Mouse (Mus musculus) testis, postnatal 10 days (tissue): ENCODE data around the gene Ezh1.
"Not testable (repeated sequence)": the region's sequence is repeated elsewhere in the genome, so short reads cannot be mapped to it uniquely, and the experiment has no call there.

Experiments used
- DNase-seq: peaks from one replicate; pipeline ENCODE4 v3.0.0; 2021; ENCODE audit warnings: low spot score

Gene Ezh1

DNA sequence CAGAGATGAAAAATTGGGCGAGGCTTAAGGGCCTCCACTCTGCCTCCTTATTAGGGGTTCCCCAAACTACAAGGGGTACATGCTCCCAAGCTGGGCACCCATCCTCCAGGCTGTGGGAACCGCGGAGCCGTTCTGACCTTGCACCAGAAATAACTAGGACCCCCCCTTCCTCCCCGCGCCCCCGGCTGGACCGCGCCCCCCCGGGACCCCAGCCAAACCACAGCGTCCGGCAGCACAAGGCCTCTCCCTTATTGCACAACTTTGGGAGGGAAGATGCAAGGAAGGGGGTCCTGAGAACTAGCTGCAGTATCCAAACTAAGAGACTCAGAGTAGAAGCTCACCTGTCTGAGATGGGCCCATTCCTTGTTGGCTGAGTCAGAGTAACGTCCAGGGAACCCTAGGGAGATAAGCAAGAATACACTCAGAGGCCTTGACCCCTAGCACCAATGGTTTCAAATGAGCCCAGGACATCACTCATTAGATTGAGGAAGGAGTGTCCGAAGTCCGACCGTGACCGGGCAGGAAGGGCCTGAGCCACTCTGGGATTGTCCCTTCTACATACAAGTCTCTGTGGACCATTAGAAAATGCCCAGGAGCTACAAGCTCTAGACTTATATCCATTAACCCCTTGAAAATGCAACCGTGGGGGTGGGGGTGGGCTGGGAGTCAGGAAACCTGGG lies 57.8 kb downstream of the Ezh1 start:
- peak; percentile 77 for DNase-seq

DNA sequence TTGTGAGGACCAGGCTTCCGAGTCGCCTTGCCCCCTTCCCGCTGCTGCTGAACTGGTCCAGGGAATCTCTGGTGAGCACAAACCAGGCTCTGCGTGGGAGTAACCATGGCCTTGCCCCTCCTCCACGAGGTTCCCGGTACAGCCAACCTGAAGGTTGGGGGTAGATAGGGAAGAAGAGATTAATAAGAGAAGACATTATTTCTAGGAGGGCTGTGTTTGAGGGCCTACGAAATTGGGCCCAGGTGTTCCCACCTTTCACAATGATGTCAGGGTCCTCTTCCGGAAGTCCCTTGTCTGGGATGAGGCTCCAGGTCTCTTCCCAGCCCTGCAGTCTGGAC lies 58.3 kb downstream of the Ezh1 start:
- no peak for DNase-seq

DNA sequence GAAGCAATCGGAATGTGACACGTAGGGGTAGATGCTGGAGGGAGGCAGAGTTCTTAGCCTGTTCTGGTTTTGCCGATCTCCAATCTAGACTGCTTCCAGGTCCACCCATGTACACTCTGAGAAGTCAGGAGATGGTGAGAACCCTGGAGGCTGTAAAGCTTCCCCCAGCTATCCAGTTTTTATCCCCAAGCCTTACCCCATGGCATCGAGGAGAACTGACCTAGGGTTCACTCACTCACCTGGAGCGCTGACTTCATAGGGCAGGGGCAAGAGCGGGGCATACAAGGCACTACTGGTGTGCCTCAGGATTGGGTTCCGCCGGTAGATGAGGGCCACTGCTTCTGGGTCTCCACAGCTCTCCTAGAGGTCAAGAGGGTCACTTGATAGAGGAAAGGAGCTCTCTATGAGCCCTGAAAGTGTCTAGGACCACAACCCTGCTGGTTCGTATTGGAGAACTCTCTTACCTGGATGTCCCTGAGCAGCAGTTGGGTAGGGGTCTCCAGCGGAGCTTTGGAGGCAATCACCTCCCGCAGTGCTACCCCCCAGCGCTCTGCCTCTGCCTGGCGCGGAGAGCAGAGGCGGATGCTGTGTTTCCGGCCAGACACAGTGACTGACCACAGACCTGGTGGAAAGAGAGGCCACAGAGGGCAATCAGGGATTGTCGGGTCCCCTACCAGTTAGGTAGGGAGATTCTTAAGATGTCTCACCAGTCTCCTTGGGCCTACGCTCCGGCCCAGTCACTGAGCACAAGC lies 58.9 kb downstream of the Ezh1 start:
- DNase-seq: no peak

DNA sequence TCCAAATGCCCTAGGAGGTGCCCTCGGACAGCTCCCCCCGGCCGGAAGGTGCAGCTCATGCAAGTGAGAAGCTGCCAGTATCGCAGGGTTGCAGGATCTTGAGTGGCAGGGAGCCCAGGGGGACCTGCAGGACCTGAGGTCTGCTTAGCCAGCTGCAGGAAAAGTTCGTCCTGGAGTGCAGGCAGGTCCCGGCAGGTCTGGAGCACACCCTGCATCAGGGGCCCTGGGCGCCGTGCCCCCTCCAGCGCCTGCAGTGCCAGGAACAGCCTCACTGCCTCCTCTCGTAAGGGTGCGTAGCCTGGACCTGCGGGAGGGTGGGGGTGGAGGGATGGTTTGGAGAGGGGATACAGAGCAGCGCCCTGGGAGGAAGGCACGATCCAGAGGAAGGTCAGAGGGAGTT lies 59.9 kb downstream of the Ezh1 start:
- no peak for DNase-seq

DNA sequence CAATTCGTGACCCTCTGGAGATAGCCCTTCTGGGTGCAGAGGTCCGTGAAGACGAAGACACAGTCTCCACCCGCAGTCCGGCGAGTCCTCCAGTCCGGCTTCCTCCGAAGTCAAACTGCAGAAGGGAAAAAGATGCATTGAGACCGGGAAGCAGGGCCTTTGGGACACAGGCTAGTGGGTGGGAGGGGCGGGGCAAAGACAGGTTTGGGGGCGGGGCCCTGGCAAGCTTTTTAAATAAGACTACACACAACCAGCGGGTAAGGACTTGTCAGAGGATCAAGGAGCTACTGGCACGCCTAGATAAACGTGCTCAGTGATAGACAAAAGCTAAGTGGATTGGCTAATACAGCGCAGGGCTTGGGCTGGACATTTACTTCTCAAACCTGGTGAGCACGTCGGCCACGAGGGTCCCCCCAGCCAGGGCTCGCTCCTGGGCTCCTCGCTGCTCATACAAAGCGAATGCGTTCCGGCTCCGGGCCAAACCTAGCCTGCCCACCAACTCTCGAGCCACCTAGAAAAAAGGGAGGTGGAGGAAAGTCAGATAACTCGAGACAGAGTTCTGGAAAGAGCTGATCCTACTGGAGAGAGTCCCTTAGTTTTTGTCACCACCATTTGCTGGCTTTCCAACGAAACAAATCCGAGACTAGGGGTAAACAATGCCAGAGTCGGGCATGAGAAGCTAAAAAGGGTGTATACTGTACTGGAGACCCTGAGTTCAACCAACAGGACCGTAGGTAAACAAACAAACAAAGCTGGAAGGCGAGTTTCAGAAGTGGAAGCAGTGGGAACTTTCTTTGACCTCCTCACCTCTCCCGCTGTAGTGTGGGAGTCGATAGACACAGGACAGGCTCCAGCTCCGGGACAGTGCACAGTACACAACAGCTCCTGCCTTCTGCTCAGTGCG lies 61.3 kb downstream of the Ezh1 start:
- no peak for DNase-seq

DNA sequence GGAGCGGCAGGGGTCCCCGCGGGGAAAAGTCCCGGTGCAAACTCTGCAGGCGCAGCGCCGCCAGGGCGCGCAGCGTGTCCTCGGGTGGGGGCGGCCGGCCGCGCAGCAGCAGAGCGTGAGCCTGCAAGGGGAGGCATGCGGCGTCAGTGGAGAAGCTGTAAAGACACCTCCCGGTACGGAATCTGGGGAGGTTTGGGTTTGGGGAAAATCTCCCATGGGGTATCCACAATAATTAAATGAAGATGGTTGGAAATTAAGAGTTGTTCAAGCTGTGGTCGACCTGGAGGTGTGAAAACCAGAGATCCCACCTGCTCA lies 62.0 kb downstream of the Ezh1 start:
- DNase-seq: no peak

DNA sequence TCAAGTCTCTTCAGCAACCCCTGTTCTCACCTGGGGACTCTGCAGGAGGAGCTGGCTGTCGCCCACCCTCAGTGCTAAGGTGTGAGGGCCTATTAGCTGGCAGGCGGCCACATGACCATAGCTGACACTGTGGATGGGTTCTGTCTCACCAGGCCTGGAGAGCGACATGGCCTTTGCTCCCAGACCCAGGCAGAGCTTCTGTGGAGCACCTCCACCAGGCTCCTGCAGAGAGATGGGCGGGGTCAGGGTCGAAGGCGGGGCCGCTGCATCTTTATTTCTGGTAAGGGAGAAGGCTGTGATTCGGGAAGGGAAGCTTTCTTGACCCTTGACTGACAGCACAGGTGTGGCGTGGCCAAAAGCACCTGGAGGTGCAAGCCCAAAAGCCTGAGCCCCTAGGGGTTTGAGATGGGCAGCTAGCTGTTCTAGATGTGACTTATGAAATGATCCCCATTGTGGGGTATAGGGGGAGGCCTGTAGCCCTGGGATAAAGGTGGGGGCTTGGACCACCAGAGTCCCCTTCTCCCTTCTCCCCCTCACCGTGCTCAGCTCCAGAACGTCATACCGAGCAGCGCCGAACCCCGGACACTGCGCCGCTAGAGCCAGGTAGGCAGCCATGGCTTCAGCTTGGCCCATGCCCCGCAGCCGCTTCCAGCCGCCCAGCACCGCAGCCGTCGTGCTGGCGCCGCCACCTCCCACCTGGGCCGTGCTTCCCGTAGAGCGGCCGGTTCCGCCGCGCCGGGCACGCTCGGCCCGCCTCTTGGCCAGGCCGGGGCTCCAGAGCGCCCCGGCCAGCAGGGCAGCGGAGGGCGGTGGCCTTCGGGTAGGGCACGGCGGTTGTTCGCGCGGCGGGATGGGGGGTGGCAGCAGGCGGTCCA lies 62.5 kb downstream of the Ezh1 start:
- peak; percentile 62 for DNase-seq

DNA sequence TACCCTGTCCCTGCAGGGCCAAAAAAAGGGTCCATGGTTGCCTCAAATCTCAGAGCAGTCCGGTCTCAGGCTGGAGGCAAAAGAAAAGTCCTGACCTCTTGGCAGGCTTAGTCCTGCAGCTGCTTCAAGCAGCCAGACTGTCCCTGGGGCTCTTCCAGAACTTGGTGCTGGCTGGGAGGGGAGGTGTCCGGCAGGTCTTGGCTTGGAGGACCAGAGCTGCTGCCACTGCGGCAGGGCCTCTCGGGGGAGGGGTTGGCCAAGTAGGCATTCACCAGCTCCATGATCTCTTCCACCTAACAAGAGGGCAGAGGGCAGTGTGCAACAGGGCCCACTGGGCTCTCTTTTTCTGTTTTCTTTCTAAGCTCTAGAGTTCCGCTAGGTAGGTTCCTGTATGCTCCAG lies 63.5 kb downstream of the Ezh1 start:
- peak; percentile 71 for DNase-seq

DNA sequence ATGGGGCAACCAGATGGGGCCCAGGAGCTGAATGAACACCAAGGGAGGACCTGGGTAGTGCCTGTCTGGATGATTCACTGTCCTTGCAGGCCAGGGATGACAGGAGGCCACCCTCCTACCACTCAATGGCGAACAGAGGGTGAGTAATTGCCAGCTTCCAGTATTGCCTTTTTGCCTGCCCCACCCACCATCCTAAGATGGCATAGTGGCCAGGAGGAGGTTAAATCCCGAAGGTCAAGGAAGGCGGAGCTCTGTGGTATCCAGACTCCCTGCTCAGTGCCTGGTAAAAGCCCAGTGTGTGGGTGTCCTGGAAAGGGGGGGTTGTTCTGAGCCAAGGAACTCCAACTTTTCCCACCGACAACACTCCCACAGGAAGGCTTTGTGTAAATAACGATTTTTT lies 64.0 kb downstream of the Ezh1 start:
- DNase-seq: peak; percentile 46

DNA sequence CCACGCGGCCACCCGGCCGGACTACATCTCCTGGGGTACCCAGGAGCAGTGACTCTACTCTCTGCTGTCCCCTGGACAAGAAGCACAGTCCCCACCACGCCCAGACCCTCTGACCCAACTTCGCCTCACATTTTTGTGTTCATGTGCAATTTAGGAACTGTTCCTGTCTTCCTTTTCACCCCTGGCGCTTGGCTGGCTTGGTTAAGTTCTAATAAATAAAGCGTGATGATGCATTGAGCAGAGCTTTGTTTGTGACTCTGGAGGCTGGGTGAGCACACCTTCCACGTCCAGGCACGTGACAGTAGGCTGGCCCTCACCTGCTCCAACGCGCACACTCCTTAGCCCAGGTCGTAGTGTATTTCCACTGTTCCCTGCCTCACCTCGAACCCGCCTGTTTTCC lies 64.7 kb downstream of the Ezh1 start:
- DNase-seq: peak; percentile 36

DNA sequence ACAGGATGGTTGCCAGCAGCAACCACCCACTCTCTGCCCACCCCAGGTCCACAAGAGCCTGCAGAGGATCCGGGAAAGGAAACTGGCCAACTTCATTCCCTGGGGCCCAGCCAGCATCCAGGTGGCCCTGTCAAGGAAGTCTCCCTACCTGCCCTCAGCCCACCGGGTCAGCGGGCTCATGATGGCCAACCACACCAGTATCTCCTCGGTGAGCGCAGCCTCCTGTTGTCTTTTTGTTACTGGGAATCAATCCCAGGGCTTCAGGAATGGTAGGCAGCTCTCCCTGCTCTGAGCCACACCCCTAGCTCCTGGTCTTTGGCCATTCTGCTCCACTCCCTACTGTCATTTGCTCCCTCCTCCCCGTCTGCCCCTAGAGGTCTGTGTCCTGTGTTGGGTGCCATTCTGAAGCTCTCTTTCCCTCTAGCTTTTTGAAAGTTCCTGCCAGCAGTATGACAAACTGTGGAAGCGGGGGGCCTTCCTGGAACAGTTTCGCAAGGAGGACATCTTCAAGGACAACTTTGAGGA lies 65.2 kb downstream of the Ezh1 start:
- DNase-seq: not testable (repeated sequence)

DNA sequence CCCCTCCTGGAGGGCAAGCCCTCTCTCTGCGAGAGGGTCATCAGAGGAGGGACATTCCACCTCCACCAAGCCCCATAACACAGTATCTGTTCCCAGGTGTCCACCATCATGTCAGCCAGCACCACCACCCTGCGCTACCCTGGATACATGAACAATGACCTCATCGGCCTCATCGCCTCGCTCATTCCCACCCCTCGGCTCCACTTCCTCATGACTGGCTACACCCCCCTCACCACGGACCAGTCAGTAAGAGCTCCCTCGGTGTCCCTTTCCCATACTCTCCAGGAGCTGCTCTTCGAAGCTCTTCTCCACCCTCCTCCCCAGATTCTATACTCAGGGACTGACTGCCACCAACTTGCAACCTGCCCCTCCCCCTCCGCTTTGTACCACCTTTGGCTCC lies 66.1 kb downstream of the Ezh1 start:
- peak; percentile 34 for DNase-seq

DNA sequence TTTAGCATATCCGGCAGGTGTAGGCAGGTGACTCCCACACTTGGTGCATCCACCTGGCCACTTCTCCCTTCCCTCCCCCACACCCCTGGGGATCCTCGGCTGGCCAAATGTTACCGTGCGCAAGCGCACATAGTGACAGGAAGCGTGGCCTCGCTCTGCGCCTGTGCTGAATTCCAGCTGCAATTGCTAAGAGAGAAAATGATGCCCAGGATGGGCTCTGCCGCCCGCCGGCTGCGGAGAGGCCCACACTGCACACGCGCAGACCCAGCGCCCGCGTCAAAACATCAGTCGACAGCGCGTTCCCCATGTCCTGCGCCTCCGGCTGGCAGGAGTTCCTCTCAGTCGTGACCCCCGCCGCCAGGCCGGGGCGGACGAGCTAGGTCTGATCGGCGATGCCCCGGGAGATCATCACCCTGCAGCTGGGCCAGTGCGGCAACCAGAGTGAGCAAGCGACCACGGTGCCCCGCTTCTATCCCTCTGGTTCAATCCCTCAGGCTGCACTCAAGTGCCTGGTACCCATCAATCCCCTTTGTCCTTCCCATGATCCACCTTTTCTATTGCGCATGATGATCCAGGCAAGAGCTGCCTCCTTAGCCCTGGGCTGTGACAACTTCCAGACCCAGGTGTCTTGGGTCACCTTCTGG lies 70.4 kb downstream of the Ezh1 start, which contains the start of gene Tubg2:
Tubg2 (plus strand) TSS at position 180 of the 644 bp plus-strand sequence.
- peak; percentile 60 for DNase-seq

DNA sequence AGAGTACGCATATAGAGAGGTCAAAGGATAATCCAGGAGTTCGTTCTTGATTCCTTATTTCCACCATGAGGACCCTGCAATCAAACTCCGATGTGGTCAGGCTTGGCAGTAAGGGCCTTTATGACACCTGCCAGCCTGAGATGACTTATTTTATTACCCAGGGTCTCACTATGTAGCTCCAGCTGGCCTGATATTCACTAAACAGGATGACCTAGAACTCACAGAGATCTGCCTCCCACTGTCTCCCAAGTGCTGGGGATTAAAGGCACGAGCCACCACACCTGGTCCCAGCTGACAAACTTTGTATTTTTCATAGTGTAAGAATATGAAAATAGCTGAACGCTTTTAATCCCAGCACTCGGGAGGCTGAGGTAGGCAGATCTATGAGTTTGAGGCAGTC lies 71.1 kb downstream of the Ezh1 start:
- DNase-seq: no peak

DNA sequence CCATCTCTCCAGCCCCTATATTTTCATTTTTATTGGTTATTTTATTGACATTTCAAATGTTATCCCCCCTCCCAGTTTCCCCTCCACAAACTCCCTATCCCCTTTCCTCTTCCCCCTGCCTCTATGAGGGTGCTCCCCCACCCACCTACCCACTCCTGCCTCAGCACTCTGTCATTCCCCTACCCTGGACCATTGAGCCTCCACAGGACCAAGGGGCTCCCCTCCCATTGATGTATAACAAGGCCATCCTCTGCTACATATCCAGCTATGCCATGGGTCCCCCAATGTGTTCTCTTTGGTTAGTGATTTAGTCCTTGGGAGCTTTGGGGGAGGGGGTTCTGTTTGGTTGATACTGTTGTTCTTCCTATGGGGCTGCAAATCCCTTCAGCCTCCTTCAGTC lies 71.6 kb downstream of the Ezh1 start:
- no peak for DNase-seq

DNA sequence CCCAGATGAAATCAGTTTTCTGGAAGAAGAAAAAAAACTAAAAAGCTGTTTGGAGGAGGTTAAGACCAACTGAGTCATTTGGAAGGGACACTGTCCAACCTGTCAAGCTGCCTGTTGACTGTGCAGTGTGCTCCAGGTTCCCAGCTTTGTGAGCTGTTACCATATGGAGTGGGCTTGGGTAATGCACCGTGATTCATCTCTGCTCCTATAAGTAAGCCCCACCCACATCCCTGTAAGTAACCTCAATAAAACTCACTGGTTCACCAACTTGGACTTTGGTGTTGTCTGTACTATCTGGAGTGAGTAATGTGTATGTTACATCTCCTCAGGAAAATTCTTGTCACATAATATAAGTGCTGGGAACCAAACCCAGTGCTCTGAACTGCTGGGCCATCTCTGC lies 73.4 kb downstream of the Ezh1 start:
- no peak for DNase-seq

DNA sequence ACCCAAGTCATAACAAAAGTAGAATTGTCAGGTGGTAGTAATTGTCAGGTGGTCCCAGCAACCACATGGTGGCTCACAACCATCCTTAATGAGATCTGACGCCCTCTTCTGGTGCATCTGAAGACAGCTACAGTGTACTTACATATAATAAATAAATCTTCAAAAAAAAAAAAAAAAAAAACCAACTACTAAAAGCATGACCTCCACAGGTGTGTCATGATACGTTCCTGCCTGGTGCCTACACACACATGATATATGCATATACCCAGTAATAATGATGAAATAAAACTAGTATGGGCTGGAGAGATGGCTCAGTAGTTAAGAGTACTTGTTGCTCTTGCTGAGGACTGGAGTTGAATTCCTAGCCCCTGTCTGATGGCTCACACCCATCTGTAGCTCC lies 75.2 kb downstream of the Ezh1 start:
- no peak for DNase-seq

DNA sequence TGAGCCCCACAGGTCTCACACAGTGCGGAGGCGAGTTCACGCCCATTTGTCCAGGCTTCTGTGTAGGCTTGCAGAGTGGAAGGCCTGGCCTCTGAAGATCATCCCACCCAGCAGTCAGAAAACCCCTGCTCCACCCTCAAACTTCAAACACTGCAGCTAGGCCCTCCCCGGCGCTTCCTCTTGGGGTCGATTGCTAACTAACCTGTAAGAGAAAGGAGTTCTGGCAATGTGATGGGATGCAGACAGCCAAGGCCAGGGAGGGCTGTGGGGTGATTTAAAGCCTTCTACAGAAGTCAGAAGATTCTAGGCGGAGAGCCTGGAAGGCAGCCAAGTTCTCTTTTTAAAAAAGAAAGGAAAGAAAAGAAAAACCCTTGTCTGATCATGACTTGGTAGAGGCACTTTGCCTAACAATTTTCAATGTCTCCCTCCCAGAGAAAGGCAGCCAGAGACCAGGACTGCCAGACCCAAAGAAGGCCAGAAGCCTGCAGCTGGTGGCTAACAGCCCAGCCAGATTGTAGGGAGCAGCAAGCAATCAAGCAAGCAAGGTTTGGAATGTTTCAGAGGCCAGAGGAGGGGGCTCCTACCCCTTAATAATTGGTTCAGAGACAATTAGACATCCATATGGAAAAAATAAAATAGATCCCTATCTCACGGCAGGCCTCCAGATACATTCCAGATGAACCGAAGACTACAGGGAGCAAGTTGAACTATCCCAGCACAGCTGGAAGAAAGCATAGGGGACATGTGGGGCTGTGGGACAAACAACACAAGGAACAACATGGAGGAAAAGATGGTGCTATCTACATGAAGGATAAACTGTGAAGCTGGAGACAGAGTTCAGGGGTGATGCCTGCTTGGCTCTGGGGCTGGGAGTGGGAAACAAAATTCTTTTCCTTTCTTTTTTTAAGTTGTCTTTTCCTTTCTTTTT lies 76.8 kb downstream of the Ezh1 start:
- peak; percentile 63 for DNase-seq

DNA sequence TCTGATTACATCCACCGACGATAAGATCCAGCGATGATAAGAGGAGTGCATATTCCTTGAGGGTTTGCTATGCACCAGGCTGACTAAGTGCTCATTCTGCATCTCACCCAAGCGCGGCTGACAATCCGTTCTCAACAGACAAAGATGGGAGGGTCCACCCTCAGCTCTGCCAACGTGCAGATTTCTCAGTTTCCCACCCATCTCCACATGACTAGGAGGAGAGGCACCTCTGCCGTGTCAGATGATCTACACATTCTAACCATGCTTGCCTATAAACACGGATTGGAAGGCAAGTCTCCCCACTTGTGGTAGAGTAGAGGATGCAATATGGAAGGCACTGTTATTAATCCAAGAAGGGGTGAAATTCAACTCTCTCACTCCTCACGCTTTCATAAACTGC lies 77.5 kb downstream of the Ezh1 start:
- DNase-seq: no peak

DNA sequence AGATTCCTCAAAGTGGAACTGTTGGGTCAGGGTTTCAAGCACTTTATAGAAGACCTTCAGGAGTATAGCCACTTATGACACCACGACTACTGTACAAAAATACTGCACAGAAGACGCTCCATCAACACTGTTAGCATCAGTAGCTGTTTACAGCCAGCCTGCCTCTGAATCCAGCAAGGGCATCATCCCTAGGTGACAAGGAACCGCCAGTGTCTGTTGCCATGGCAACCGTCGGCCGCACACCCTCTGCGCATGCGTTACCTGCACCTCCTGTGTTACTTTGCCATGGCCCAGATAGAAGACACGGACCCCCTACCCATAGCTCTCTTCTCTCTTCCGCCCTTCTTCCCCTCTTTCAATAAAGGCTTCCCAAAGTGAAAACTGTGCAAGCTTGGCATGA lies 79.9 kb downstream of the Ezh1 start:
- no peak for DNase-seq
